Mouse (Mus musculus): ENCODE data around the gene Ccs.
"Not testable (repeated sequence)": the region's sequence is repeated elsewhere in the genome, so short reads cannot be mapped to it uniquely, and the experiment has no call there.

The Ccs gene

GRCm38 (mm10) chr19:4836096-4836495, 3.0 kb downstream of the Ccs start:
- no peak for DNase-seq (ENCODE audit: low spot score in 2 of 2)

- no peak for DNase-seq (ENCODE audit: low spot score in 2 of 2)
Observed at GRCm38 (mm10) chr19:4833977-4834376, 5.2 kb downstream of the Ccs start.

- peak; percentile 39 to 74 for DNase-seq (ENCODE audit: low spot score in 2 of 2)
Observed at GRCm38 (mm10) chr19:4829156-4829555, 10.0 kb downstream of the Ccs start.

- DNase-seq (ENCODE audit: low spot score in 2 of 2), result no peak
Observed at GRCm38 (mm10) chr19:4828444-4829114, 10.6 kb downstream of the Ccs start.

GRCm38 (mm10) chr19:4820678-4821303, 18.3 kb downstream of the Ccs start:
- DNase-seq (ENCODE audit: low spot score in 2 of 2), result peak; percentile 79 to 87

- no peak for DNase-seq (ENCODE audit: low spot score in 2 of 2)
Observed at GRCm38 (mm10) chr19:4817182-4817835, 21.8 kb downstream of the Ccs start.

GRCm38 (mm10) chr19:4813015-4813414, 26.1 kb downstream of the Ccs start:
- DNase-seq (ENCODE audit: low spot score in 2 of 2), result no peak

- DNase-seq (ENCODE audit: low spot score in 2 of 2), result not testable (repeated sequence)
Observed at GRCm38 (mm10) chr19:4812334-4812949, 26.7 kb downstream of the Ccs start.

GRCm38 (mm10) chr19:4811909-4812242, 27.3 kb downstream of the Ccs start:
- no peak for DNase-seq (ENCODE audit: low spot score in 2 of 2)

- DNase-seq (ENCODE audit: low spot score in 2 of 2), result peak; percentile 99
Observed at GRCm38 (mm10) chr19:4811063-4811908, 27.8 kb downstream of the Ccs start, which contains the start of the genes Gm21992 and Rbm14. Gm21992 (minus strand) TSS chr19:4811612. Rbm14 (minus strand) TSS chr19:4811634.

- DNase-seq (ENCODE audit: low spot score in 2 of 2), result no peak
Observed at GRCm38 (mm10) chr19:4810746-4811062, 28.4 kb downstream of the Ccs start.

- no peak for DNase-seq (ENCODE audit: low spot score in 2 of 2)
Observed at GRCm38 (mm10) chr19:4810309-4810708, 28.8 kb downstream of the Ccs start.

GRCm38 (mm10) chr19:4803283-4803682, 35.8 kb downstream of the Ccs start:
- no peak for DNase-seq (ENCODE audit: low spot score in 2 of 2)

- no peak for DNase-seq (ENCODE audit: low spot score in 2 of 2)
Observed at GRCm38 (mm10) chr19:4802691-4803091, 36.4 kb downstream of the Ccs start.

GRCm38 (mm10) chr19:4799083-4799482, 40.0 kb downstream of the Ccs start:
- no peak for DNase-seq (ENCODE audit: low spot score in 2 of 2)

GRCm38 (mm10) chr19:4797846-4798245, 41.3 kb downstream of the Ccs start:
- no peak for DNase-seq (ENCODE audit: low spot score in 2 of 2)

GRCm38 (mm10) chr19:4795929-4796328, 43.2 kb downstream of the Ccs start:
- no peak for DNase-seq (ENCODE audit: low spot score in 2 of 2)

GRCm38 (mm10) chr19:4793831-4794422, 45.2 kb downstream of the Ccs start, which contains the start of gene Rbm4:
Rbm4 (minus strand) TSS chr19:4793901.
- DNase-seq (ENCODE audit: low spot score in 2 of 2), result peak; percentile 99

GRCm38 (mm10) chr19:4793281-4793830, 45.8 kb downstream of the Ccs start:
- DNase-seq (ENCODE audit: low spot score in 2 of 2), result no peak

GRCm38 (mm10) chr19:4786313-4786712, 52.8 kb downstream of the Ccs start:
- DNase-seq (ENCODE audit: low spot score in 2 of 2), result no peak

- no peak for DNase-seq (ENCODE audit: low spot score in 2 of 2)
Observed at GRCm38 (mm10) chr19:4785206-4785605, 53.9 kb downstream of the Ccs start.
